Mouse (Mus musculus) c-Kit-negative CD71-positive TER-119-positive erythroid progenitor cells, embryonic 14.5 days (primary cell): ENCODE results near the gene Dnaaf3.
A peak's percentile ranks its signal among the peaks of the same experiment; 100 is the strongest.

ENCODE experiments used
- DNase-seq: peaks from one replicate; pipeline ENCODE4 v3.0.0-alpha.2; 2013; ENCODE audit warnings: low read depth, low spot score

Dnaaf3 gene

DNA sequence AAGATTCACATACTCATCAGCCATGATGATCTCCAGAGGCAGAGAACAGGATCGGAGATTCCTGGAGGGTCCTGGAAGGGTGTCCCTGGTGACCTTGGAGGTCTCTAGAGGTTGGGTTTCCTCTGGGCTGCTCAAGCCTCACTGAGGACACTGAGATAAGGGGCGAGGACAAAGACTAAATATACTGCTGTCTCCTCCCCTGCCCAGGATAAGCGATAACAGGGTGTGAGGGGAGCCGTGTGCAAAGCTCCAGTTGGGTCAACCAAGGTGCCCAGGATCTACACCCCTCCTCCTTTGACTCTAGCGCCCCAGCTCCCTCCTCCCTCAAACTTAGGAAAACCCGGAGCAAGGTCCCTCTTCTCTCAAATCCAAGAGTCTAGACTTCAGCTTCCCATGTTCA, 10.0 kb downstream of the Dnaaf3 start:
- no peak for DNase-seq

DNA sequence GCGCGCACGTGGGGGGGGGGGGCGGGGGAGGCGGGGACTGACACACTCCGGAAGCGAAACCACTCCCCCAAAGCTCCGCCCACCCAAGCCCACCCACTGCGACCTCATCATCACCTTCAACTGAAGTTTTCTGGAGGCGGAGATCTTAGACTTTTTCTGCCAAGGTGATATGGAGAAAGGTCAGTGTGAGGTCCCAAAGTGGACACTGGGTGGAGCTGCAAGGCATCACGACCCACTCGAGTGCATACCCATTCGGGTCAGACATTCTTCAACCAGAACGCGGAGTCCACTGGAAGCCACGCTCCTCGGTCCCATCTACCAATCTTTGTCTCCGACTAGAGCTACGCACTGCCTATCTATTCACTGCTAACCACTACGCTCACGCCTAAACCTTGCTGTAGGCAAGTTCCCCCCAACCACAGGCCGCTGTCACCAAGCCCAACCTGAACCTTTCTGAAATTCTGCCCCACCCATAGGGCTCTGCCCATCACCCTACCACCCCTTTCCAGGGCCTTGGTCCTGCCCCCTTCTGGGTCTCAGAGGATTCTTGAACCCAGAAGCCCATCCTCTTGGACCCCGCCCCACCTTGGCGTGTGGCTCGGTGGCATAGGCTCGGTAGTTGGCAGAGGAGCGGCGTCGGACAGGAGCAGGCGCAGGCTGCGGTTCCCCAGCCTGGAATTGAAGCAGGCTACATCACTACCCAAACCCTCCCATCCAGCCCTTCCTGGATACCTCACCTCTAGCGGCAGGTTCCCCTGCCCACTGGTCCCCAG, 10.8 kb downstream of the Dnaaf3 start:
- no peak for DNase-seq

DNA sequence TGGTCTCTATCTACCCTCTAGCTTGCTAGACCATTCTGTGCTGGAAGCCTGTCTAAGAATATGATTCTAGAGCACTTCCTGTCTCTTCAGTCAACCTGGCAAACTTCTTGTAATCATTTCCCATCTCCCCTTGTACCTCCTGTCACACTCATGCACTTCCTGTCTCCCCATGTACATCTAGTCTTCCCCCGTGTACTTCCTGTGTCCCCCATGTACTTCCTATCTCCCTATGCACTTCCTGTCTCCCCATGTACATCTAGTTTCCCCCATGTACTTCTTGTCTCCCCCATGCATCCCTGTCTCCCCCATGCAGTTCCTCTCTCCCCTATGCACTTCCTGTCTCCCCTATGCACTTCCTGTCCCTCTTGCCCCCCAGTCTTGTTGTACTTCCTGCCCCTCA, 13.8 kb downstream of the Dnaaf3 start:
- DNase-seq, result no peak

DNA sequence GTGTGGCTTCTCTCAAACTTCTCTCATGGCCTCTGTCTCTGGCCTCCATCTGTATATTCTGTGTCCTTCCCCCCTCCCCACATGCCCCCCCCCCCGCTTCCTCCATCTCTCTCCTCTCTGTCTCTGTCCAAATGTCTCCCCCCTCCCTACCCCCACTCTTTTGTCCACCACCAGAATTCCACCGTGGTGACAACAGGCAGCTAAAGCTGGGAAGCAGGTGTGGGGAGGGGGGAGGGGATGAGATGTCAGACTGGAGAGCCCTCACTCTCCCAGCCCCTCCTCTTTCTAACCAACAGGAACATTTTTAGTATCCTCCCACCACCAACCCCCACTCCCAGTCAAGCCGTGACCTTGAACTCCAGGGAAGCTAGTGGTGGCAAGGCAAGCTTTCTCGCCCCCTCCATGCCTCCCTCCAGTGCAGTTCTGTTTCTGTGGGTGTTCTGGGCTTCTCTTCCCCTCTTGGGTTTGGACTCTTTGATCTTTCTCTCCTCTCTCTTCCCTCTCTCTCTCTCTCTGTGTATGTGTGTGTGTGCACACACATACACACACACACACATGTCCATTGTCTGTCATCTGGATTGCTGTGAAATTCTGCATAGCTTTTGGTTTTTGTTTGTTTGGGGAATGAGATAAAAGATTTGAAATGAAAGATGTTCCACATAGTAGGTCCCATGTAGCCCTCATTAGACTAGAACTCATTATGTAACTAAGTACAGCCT, 15.8 kb downstream of the Dnaaf3 start, which contains the start of gene Tnnt1:
Tnnt1 (minus strand) TSS at position 51 of the 719 bp plus-strand sequence.
- no peak for DNase-seq

DNA sequence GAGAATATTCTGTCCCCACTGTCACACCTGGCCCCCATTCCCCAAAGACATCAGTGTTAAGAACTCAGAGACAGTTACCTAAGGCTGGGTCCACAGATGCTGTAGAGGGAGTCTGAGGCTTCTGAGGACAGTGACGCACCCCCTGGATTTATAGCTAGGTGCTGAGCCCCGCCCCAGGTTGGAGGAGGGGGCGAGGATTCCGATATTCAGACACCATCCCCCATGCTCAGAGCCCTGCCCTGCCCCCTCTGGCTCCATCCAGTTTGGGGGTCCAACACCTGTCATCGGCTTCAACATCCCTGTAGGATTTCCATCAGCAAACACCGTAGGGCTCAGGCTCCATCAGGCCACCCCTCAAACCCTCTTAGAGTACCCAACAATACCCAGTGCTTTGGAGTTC, 16.4 kb downstream of the Dnaaf3 start:
- DNase-seq, result no peak

DNA sequence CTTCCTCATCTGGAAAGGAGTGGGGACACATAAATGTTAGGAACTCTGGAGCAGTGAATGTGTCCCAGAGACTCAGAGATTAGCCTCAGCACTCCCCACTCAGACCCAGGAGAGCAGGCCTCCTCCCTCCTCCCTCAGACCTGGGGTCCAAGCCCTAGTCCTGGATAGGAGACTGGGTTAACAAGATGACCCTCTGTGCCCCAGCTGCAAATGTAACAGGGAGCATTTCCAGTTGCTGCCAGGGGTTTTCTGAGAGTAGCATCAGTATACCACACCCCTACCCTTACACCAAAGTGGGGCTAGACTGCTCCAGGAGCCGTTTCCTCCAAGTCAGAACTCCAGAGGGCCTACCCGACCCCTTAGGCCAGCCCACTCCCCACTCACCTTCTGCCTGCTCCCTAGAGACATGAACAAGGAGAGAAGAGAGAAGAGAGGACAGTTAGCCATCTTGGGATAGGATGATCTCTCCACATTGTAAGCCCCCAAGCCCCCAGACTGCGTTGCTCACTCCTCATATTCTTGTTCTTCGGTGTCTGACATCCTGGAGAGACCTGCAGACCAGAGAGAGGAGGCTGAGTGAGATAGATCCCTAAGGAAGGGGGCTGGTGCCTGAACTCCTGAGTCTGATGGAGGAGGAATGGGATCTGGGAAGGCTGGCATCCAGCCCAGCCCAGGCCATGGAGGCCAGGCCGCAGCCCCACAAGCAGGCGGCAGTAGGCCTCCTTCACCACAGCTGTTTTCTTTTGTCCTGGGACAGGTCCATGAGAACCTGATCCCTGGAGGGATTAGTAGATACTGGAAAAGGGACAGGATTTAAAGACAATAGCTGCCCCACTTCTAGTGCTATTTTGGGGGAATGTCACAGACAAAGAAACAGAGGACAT, 18.2 kb downstream of the Dnaaf3 start:
- DNase-seq, result no peak

DNA sequence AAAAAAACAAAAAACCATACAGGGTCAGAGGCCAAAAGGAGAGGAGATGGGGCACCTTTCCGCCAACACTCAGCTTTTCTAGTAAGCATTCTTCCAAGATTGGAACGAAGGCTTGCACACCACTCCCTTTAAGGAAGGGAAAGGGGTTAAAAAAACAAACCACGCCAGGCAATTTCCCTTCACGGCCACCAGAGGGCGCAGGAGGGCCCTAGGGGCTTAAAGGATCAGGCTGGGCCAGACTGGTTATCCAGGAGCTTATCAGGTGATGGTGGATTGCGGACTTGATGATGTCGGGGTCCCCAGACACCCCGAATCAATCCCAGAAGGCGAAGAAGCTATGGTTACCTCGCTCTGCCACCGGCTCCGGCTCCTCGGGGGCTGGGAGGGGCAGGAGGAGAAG, 19.0 kb downstream of the Dnaaf3 start:
- DNase-seq, result peak; percentile 42

DNA sequence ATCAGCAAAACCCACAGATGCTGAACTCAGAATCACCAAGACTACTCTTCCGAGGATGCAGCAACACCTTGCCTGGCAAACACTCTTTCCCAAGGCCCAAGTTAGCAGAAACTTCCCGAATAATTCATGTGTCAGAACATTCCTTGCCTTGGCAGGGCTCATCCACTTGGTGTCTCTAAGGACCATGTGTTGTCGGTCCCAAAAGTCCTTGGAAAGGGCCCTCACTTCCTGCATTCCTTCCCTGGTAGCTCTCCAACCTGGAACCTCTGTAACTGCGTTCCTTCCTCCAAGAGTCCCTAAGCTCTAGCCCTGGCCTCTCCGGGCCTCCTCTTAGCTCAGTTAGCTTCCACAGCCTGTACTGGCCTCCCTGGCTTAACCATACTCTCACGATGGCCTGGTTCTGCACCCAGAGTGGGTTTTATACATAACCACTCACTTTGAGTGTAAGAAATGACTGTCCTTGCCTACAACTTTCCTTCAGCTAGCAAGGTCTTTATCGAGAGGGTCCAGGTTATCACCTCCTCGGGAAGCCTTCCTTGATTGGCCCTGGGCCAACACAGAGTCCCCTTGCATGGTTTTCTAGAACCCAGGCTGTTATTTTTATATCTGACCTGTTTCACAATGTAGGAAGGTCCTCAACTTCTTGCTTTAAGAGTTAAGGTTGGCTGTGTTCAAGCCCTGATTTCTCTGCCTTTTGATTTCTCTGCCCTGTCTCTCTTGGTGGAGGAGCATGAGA, 20.6 kb downstream of the Dnaaf3 start:
- DNase-seq, result no peak

DNA sequence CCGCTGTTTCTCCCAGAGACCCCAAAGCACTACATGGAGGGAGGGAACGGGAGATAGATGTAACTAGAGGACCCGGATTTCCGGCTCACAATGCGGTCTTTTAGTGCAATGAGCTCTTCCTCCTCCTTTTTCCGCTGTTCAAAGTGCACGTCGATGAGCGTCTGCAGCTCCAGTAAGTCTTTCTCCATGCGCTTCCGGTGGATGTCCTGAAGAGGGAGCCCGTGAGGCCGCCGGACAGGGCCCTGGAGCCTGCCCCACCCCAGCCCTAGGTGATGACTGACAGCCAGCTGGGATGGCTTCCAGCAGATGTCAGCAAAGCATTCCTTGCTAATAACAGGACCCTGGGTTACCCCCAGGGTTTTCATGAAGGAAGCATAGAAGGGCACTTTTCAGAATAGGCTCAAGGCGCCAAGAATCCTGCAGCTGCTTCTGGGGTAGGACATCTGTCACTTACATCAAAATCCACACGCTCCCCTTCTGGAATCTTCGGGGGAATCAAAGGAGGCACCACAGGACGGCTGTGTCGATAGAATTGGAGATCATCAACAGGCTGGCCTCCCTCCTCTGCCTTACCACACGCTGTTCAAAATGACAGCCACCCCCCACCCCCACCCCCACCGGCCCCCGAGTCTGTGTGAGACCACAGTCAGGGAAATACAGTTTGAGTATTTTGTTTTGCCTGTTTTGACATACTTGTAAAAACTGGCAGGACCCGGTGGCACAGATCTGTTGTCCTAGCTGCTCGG, 22.2 kb downstream of the Dnaaf3 start:
- peak; percentile 54 for DNase-seq

DNA sequence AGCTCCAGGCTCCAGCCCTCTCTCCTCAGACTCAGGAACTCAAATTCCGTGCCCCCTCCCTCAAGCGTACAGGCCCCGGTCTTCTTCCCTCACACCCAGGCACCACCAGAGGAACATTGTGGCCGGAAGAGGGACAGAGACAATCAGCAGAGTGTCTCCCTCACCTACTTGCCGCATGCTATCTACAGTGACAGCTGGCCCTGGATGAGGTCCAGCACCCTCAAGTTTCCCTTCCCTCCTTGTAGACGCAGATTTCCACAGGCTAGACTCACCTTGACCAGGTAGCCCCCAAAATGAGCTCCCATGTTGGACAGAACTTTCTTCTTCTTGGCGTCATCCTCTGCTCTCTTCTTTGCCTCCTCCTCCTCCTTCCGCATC, 23.5 kb downstream of the Dnaaf3 start:
- DNase-seq, result no peak

DNA sequence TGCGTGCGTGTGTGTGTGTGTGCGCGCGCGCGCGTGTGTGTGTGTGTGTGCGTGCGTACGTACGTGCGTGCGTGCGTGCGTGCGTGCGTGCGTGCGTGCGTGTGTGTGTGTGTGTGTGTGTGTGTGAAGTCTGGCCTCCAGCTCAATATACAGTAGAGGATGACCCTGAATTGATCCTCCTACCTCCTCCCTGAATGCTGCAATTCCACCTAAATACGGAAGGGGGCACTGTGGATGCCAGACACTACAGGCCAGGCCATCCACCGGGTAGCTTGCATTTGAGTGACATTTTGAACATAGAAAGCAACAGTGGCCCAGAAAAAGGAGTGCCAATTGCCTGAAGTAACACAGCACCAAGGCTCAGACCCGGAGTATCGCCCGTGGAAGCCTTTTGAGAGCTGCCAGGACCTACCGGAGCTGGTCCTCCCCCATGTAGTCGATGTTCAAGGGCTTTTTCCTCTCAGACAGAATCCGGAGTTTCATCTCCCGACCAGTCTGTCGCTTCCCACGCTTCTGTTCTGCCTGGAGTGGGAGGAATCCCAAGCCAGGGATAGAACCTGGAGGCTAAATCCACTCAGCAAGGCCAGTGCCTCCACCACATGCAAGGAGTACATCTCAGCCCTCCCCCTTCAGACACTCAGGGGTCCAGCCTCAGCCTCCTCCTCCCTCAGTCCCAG, 24.1 kb downstream of the Dnaaf3 start:
- DNase-seq, result no peak

DNA sequence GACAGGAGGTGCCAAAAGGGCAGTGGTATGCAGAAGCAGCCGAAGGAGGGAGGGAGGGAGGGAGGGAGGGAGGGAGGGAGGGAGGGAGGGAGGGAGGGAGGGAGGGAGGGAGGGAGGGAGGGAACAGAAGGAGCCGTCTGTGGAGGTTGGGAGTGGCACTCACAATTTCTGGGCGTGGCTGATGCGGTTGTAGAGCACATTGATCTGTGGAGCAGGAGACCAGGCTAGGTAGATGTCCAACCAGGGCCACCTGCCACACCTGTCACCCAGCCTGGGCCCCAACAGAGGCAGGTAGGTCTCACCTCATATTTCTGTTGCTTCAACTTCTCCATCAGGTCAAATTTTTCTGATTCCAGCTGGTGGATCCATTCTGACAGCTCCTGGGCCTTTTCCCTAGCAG, 25.0 kb downstream of the Dnaaf3 start:
- no peak for DNase-seq

DNA sequence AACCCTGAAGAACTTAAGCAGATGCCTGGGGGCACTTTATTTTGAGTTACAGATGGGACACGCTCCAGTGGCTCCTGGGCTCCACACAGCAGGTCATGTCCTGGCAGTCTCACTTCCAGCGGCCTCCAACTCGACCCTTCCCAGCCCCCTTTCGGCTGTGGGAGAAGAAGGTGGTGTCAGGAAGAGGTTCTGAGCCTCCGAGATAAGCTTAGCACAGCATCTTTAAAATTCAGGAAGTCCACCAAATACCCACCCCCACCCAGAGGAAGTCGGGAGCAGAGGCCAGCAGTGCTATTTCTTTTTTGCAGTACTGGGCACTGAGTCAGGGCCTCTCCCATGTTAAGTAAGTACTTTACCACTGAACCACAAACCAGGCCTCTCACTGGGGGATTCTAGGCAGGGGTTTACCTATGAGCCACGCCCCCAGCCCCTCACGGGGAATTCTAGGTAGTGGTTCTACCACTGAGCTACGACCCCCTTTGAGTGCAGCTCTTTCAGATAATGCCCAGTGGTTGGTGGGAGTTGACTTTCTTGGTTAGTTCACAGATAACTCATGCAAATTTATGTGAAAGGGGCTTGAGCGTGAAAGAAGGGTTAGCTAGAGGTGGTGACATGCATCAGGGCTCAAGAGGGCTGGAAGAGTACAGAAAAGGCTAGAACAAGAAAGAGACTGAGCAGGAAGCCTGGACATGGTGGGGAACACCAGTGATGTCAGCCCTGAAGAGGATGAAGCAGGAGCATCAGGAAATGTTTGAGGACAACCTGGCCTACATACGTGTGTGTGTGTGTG, 27.4 kb downstream of the Dnaaf3 start:
- DNase-seq, result no peak

DNA sequence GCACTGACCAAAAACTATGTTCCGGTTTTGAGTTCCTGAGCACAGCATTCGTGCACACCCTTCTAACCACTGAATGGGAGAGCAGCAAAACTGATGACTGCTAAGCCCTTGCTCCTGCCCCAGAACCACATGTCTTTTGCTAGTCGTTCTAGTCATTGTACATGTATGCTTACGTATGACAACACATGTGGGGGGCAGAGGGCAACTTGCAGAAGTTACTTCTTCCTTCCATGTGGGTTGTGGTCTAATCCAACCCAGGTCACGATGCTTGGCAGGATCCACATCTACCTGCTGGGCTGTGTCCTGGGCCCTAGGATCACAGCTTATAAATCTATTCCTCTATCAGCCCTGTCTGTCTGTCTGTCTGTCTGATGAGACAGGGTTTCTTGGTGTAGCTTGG, 28.4 kb downstream of the Dnaaf3 start:
- DNase-seq, result no peak

DNA sequence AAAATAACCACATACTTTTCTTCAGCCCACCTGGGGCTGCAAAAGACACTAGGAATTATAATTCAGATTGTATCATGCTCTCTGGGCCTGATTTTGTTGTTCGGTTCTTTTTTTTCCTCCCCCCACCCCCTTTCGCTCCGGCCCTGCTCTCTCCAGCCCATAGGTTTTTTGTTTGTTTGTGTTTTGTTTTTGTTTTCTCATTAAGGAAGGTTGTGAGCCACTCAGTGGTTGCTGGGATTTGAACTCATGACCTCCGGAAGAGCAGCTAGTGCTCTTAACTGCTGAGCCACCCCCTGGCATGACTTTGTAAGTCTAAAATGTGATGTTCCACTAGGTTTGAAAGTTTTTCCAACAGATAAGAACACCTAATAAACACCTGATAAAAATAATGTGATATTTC, 29.2 kb downstream of the Dnaaf3 start:
- DNase-seq, result no peak

DNA sequence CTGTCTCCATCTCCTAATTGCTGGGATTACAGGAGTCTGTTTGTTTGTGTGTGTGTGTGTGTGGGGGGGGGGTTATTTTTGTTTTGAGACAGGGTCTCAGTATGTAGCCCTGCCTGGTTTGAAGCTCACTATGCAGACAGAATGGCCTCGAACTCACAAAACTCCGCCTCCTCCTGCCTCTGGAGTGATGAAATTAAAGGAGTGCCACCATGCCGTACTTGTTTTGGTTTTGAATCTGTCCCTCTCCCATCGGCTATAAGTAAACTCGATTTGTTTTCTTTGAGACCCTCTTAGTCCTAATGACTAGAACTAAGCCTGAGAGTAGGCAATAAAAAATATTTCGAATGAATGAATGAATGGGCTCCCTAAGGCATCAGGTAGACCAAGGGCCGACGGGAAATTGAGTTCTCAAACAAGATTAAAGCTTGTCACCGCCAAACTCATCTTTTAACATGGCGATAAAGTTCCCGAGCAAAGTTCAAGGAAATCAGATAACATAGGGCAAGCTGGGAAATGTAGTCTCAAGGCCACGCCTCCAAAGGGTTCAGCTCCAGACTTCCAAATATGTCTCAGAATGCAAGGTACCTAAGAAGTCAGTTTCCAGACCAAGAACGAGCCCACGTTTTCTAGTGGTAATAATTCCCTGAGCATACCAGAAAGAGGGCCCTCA, 29.7 kb downstream of the Dnaaf3 start:
- DNase-seq, result peak; percentile 61

DNA sequence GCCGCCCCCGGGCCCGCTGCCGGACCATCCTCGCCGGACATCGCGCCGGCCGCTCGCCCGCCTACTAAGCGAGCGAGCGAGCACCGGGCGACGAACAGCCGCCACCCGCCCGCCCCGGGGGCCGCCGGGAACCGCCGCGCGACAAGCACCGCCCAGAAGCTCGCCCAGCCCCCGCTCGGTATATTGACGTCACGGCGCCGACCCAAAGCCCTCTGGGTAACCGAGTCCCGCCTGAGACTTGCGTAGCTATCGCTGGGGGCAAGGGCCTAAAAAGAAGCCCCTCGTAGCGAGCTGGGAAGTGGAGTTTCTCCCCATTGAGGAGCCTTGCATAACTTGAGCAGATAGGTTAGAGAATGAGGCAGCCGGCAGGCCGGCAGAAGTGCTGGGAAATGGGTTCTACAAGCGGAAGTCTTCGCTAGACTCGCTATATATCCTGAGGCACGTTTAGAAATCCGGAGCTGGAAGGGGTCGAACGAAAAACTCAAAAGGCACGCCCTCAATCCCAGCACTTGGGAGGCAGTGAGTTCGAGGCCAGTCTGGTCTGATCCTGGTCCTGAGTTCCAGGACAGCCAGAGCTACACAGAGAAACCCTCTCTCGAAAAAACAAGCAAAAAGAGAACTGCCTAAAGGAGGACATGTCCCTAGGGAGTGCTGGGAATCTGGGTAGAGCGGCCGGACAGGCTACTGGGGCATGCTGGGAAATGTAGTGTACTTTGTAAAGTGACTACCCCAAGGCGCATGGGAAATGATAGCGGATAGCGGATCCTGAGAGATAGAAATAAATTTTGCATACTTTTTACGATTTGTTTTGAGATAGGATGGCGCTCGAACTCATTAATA, 30.5 kb downstream of the Dnaaf3 start, which contains the start of gene Ppp1r12c:
Ppp1r12c (minus strand) TSS at position 123 of the 840 bp plus-strand sequence.
- peak; percentile 84 for DNase-seq
